Mouse (Mus musculus): ENCODE results near the gene Ecel1.

- TF ChIP-seq CTCF (IDR thresholded peaks at IDR 0.05; ENCODE audit: borderline replicate concordance, extremely low read depth, insufficient read depth, insufficient read length) (no peak), POLR2A (IDR thresholded peaks at IDR 0.05; ENCODE audit: borderline replicate concordance, extremely low read depth, insufficient read depth, insufficient read length, poor library complexity, severe bottlenecking) (no peak)
Measured at GRCm38 (mm10) chr1:87151286-87151685, 5.0 kb downstream of the Ecel1 start.
